Mouse (Mus musculus) heart, embryonic 10.5 days (tissue): ENCODE measurements around the gene Actl6a. TPM values are rescaled to one million over a fixed set of nuclear protein-coding genes. Genes with fewer than 3 reads are reported as not detected.
A peak's percentile ranks its signal among the peaks of the same experiment; 100 is the strongest.
"Not testable (repeated sequence)": the region's sequence is repeated elsewhere in the genome, so short reads cannot be mapped to it uniquely, and the experiment has no call there.

Source experiments
- DNase-seq: peaks from one replicate; pipeline ENCODE4 v3.0.0-alpha.2; 2017; ENCODE audit warnings: low spot score
- H3K27ac ChIP-seq: fragments of 300-500 bp; sonication (generic); 2 replicates; pipeline ENCODE4 v1.5.1; 2016; ENCODE audit warnings: mild to moderate bottlenecking
- H3K27me3 ChIP-seq: fragments of 300-500 bp; sonication (generic); 2 replicates; pipeline ENCODE4 v1.6.1; 2016; ENCODE audit warnings: mild to moderate bottlenecking; ENCODE audit not compliant: poor library complexity, insufficient read depth, severe bottlenecking
- H3K36me3 ChIP-seq: fragments of 300-500 bp; sonication (generic); 2 replicates; pipeline ENCODE4 v1.6.1; 2016; ENCODE audit warnings: mild to moderate bottlenecking, moderate library complexity
- H3K4me1 ChIP-seq: fragments of 300-500 bp; sonication (generic); 2 replicates; pipeline ENCODE4 v1.6.1; 2016; ENCODE audit warnings: mild to moderate bottlenecking
- H3K4me3 ChIP-seq: fragments of 300-500 bp; sonication (generic); 2 replicates; pipeline ENCODE4 v1.5.1; 2016; ENCODE audit warnings: mild to moderate bottlenecking, moderate library complexity
- H3K9me3 ChIP-seq: fragments of 300-500 bp; sonication (generic); 2 replicates; pipeline ENCODE4 v1.6.1; 2016; ENCODE audit warnings: mild to moderate bottlenecking, moderate library complexity
- WGBS: fragments of 180-500 bp; shearing (Covaris S2); methylation state at CpG from one replicate; pipeline ENCODE4 v1.1.7; 2016; 5-methylcytosine and 5-hydroxymethylcytosine counted together
- polyA plus RNA-seq: library from polyadenylated mRNA; unstranded; fragments of >200 nt; fragmentation: Nextera tagmentation; extraction: Ambion mirVana; gene quantifications from 2 replicates; pipeline ENCODE4 v1.2.1, GENCODE M21; 2016

Gene Actl6a
- polyA plus RNA-seq, 1 experiment from 2014 or later: 187 TPM

GRCm38 (mm10) chr3:32738549-32738948 lies 32.5 kb downstream of the Actl6a start:
- Histone ChIP-seq H3K4me3 (peak overlapping the region; percentile 84; the same call in 1 of the 2 replicates), H3K4me1 (peaks cover 11% of the 10 kb centered on the region), H3K27me3 (no peaks in the 10 kb centered on the region), H3K27ac (no peak overlapping the region), H3K36me3 (peaks cover 39% of the 10 kb centered on the region), H3K9me3 (no peaks in the 10 kb centered on the region)
- WGBS: 80% methylated on average over 5 of the region's 5 CpGs
- DNase-seq: no peak

GRCm38 (mm10) chr3:32742276-32742780 lies 36.2 kb downstream of the Actl6a start:
- Histone ChIP-seq H3K27ac (no peak overlapping the region), H3K4me3 (no peak overlapping the region), H3K4me1 (peaks cover 11% of the 10 kb centered on the region), H3K9me3 (no peaks in the 10 kb centered on the region), H3K27me3 (no peaks in the 10 kb centered on the region), H3K36me3 (peaks cover 73% of the 10 kb centered on the region)
- peak; percentile 52 for DNase-seq
- WGBS: 84% methylated on average over 2 of the region's 2 CpGs

GRCm38 (mm10) chr3:32745001-32745400 lies 38.9 kb downstream of the Actl6a start:
- no peak overlapping the region for H3K27ac ChIP-seq
- H3K4me1 ChIP-seq: no peaks in the 10 kb centered on the region
- WGBS: 93% methylated on average over 6 of the region's 6 CpGs
- DNase-seq: peak; percentile 53
- no peak overlapping the region for H3K4me3 ChIP-seq
- H3K27me3 ChIP-seq: no peaks in the 10 kb centered on the region
- peaks cover 92% of the 10 kb centered on the region for H3K36me3 ChIP-seq
- H3K9me3 ChIP-seq: no peaks in the 10 kb centered on the region

DNA sequence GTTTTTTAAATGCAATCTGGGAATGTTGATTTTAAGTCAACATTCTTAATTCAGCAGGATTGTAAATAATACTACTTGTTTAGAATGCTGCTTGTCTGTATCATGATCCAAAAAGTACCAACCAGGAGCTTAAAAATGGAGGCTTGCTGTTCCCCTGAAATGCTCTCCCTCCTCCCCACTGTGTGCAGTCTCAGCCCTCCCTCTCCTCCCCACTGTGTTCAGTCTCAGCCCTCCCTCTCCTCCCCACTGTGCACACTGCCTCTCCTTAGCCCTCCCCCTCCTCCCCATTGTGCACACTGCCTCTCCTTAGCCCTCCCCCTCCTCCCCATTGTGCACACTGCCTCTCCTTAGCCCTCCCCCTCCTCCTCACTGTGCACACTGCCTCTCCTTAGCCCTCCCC lies 39.3 kb downstream of the Actl6a start:
- H3K4me1 ChIP-seq, H3K27ac ChIP-seq, H3K27me3 ChIP-seq, H3K4me3 ChIP-seq, DNase-seq, H3K9me3 ChIP-seq: not testable (repeated sequence)
- H3K36me3 ChIP-seq: peaks cover 93% of the 10 kb centered on the region

DNA sequence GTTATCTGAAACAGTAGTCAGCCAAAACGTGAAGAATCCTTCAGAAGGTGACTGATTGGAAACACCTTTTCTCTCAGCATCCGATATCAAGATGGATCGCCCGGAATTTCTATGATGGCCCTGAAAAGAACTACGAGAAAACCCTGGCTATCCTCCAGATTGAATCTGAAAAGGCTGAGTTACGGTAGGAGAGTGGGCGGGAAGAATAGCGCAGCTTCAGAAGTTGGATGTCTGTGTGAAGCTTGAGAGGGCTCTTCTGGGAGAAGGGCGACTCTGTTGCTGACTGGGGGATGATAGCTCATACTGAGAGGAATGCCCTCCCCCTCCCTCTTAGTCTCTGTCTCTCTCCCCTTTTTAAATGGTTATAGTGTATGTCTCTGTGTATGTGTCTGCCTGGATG lies 42.3 kb downstream of the Actl6a start:
- 90% methylated on average over 9 of the region's 9 CpGs for WGBS
- no peak overlapping the region for H3K4me3 ChIP-seq
- peaks cover 98% of the 10 kb centered on the region for H3K36me3 ChIP-seq
- no peaks in the 10 kb centered on the region for H3K9me3 ChIP-seq
- H3K4me1 ChIP-seq: no peaks in the 10 kb centered on the region
- no peak for DNase-seq
- no peak overlapping the region for H3K27ac ChIP-seq
- no peaks in the 10 kb centered on the region for H3K27me3 ChIP-seq

DNA sequence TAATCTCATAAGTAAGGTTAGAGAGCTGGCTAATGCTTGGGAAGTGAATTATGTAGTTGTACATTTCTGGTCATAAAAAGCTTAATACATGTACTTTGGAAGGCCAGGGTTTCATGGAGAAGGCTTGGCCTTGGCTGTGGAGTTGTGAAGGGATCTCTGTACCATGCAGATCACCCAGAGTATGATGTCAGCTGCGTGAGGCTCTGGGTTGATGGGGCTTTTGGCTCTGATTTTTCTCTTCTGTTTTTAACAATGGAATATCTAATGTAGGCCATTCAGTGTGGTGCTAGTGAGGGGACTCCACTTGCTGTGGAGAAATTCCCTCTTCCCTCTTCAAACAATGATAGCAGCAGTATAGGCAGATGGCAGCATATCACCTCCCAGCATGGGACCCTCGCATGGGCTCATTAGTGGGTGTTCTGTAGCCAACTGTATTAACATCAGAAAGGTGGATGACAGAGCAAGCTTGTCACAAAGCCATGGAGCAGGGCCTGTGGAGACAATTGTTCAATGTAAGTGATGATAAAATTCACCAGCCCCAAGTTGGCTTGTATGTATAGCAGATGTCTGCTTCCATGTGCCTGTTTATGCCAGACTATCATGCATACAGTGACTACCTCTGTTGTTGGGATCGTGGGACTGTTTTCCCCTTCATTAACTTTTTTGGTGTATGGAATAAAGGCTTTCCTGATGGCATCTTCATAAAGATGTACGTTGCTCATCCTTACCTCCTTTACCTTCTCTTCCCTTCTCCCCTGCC lies 43.9 kb downstream of the Actl6a start:
- peak; percentile 45 for DNase-seq
- Histone ChIP-seq H3K9me3 (no peaks in the 10 kb centered on the region), H3K27ac (no peak overlapping the region), H3K4me1 (no peaks in the 10 kb centered on the region), H3K4me3 (no peak overlapping the region), H3K36me3 (peaks cover 96% of the 10 kb centered on the region), H3K27me3 (no peaks in the 10 kb centered on the region)
- 91% methylated on average over 4 of the region's 4 CpGs for WGBS

GRCm38 (mm10) chr3:32754384-32754915 lies 48.4 kb downstream of the Actl6a start:
- H3K4me3 ChIP-seq: no peak overlapping the region
- peaks cover 58% of the 10 kb centered on the region for H3K36me3 ChIP-seq
- H3K27me3 ChIP-seq: no peaks in the 10 kb centered on the region
- H3K9me3 ChIP-seq: no peaks in the 10 kb centered on the region
- no peaks in the 10 kb centered on the region for H3K4me1 ChIP-seq
- 90% methylated on average over 3 of the region's 3 CpGs for WGBS
- H3K27ac ChIP-seq: no peak overlapping the region
- DNase-seq: no peak

DNA sequence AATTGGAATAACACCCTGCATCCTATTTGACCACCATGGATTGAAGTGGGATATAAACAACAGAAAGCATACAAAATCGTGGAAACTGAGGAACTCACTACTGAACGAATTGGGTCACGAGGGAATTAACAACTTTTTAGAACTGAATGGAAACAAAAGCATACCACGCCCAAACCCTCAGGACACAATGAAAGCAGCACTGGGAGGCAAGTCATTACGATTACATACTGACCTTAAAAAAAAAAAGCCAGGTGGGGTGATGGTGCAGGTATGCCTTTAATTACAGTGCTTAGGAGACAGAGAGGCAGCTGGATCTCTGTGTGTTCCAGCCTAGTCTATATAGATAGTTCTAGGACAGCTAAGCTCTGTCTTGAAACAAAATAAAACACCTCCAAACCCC lies 53.1 kb downstream of the Actl6a start:
- H3K27ac ChIP-seq: no peak overlapping the region
- H3K4me1 ChIP-seq: no peaks in the 10 kb centered on the region
- no peaks in the 10 kb centered on the region for H3K27me3 ChIP-seq
- no peak for DNase-seq
- 72% methylated on average over 5 of the region's 5 CpGs for WGBS
- H3K4me3 ChIP-seq: no peak overlapping the region
- peaks cover 10% of the 10 kb centered on the region; the same call in 1 of the 2 replicates for H3K36me3 ChIP-seq
- no peaks in the 10 kb centered on the region for H3K9me3 ChIP-seq

- 67% methylated on average over 8 of the region's 8 CpGs for whole genome bisulfite sequencing
- 0 out of 2 replicates have a peak, but pooled peaks cover under 1% of the 10 kb centered on the region for H3K36me3 ChIP-seq
- no peaks in the 10 kb centered on the region for H3K27me3 ChIP-seq
- H3K27ac ChIP-seq: no peak overlapping the region
- no peaks in the 10 kb centered on the region for H3K9me3 ChIP-seq
- H3K4me3 ChIP-seq: no peak overlapping the region
- H3K4me1 ChIP-seq: no peaks in the 10 kb centered on the region
- DNase-seq: no peak
Measured at GRCm38 (mm10) chr3:32762962-32763361, 56.9 kb downstream of the Actl6a start.

DNA sequence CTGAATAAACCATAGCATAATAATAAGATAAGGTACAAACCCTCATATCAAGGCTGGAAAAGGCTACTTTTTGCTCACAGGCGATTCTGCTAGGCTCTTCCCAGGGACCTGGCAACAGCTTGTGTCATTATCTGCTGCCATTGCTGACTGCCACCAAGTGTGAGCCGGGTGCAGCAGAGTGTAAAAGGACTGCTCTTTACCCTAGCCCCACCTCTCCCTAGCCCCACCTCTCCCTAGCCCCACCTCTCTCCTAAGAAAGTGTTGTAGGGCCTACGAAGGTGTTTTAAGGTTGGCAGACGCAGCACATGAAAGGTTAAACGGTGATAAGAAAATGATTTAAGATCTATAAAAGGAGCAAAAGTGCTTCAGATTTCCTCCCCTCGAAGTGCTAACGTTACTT lies 57.8 kb downstream of the Actl6a start:
- Histone ChIP-seq H3K27ac (no peak overlapping the region), H3K4me3 (no peak overlapping the region), H3K27me3 (no peaks in the 10 kb centered on the region), H3K36me3 (no peaks in the 10 kb centered on the region), H3K9me3 (no peaks in the 10 kb centered on the region), H3K4me1 (no peaks in the 10 kb centered on the region)
- no peak for DNase-seq
- 43% methylated on average over 7 of the region's 7 CpGs for WGBS

DNA sequence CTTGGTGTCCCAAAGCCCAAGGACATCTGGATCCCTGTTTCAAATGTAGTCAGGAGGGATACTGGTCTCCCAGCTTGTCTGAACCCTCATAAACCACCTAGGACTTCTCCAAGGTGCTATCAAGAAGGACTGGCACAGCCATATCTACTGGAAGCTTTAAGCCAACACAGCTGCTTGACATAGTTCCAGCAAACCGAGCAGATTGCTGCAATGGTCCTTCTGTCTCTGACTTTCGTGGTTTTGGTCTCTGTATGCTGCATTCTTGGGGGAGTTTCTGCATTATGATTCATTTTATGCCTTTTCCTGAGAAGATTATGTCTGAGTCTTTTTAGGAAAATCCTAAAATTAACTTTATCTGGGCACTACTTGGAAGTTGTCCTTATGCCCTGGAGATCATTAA lies 64.7 kb downstream of the Actl6a start:
- Histone ChIP-seq H3K27ac (no peak overlapping the region), H3K4me1 (no peaks in the 10 kb centered on the region), H3K36me3 (no peaks in the 10 kb centered on the region), H3K9me3 (no peaks in the 10 kb centered on the region), H3K27me3 (no peaks in the 10 kb centered on the region), H3K4me3 (no peak overlapping the region)
- 70% methylated on average over 2 of the region's 2 CpGs for WGBS
- DNase-seq: no peak
